Mouse (Mus musculus) spleen, adult 2 months (tissue): Measurements from ENCODE around the gene Rabggta. TPM values are rescaled to one million over a fixed set of nuclear protein-coding genes. Genes with fewer than 3 reads are reported as not detected.

ENCODE experiments used
- DNase-seq, 2 experiments: peaks; one replicate each; pipeline versions ENCODE4 v3.0.0 to v3.0.0-alpha.2; 2012 to 2021; ENCODE audit warnings: low spot score in 2 of 2, low read depth in 1 of 2
- H3K27ac ChIP-seq: fragments of 200-500 bp; 2 replicates; pipeline ENCODE4 v1.5.1; 2012; ENCODE audit warnings: low read length, inconsistent platforms; ENCODE audit not compliant: insufficient read depth
- H3K27me3 ChIP-seq: fragments of 200-500 bp; 2 replicates; pipeline ENCODE4 v1.6.1; 2012; ENCODE audit warnings: mild to moderate bottlenecking, moderate library complexity, low read length, inconsistent platforms; ENCODE audit not compliant: control insufficient read depth, insufficient read depth
- H3K36me3 ChIP-seq: fragments of 200-500 bp; 2 replicates; pipeline ENCODE4 v1.6.1; 2012; ENCODE audit warnings: mild to moderate bottlenecking, low read length, inconsistent platforms; ENCODE audit not compliant: control insufficient read depth, insufficient read depth
- H3K4me1 ChIP-seq: fragments of 200-500 bp; 2 replicates; pipeline ENCODE4 v1.6.1; 2011; ENCODE audit warnings: inconsistent platforms; ENCODE audit not compliant: control insufficient read depth, insufficient read depth, insufficient read length
- H3K4me3 ChIP-seq: fragments of 200-500 bp; 2 replicates; pipeline ENCODE4 v1.5.1; 2011; ENCODE audit warnings: mild to moderate bottlenecking, inconsistent platforms; ENCODE audit not compliant: insufficient read depth, insufficient read length; ENCODE audit errors: extremely low read depth
- CTCF ChIP-seq: fragments of 200-500 bp; IDR thresholded peaks from 2 replicates; pipeline ENCODE4 v1.5.1; 2011; ENCODE audit warnings: mild to moderate bottlenecking, inconsistent platforms; ENCODE audit not compliant: insufficient read depth, insufficient read length, insufficient replicate concordance; ENCODE audit errors: extremely low read depth
- POLR2A ChIP-seq: fragments of 200-500 bp; IDR thresholded peaks from 2 replicates; pipeline ENCODE4 v1.6.1; 2011; ENCODE audit warnings: low read depth, low read length, inconsistent platforms
- WGBS: fragments of 180-500 bp; shearing (Covaris S2); methylation state at CpG from one replicate; pipeline ENCODE4 v1.1.7; 2018; 5-methylcytosine and 5-hydroxymethylcytosine counted together
- polyA plus RNA-seq: library from polyadenylated mRNA; depleted of rRNA; stranded (reverse); fragments of >200 nt; gene quantifications from 2 replicates; pipeline ENCODE4 v1.2.3, GENCODE M21; 2012; rRNA removed

Gene Rabggta
- polyA plus RNA-seq, 1 experiment, result 47.3 TPM

DNA sequence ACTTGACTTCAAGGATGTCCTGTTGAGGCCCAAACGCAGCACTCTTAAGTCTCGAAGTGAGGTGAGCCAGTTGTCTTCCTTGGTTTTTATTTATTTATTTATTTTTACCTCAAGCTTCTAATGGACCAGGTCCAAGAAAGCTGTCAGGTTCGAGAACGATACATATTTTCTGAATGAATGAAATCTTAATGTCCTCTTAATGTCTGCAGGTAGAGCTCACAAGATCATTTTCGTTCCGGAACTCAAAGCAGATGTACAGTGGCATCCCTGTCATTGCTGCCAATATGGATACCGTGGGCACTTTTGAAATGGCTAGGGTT, 49.4 kb downstream of the Rabggta start:
- Histone ChIP-seq H3K36me3 (peaks cover 4% of the 10 kb centered on the region), H3K27ac (peak overlapping the region; percentile 64; the same call in 1 of the 2 replicates), H3K4me3 (peak overlapping the region; percentile 44; the same call in 1 of the 2 replicates), H3K27me3 (no peaks in the 10 kb centered on the region), H3K4me1 (peaks cover 7% of the 10 kb centered on the region; the same call in 1 of the 2 replicates)
- 58% methylated on average over 7 of the region's 7 CpGs for WGBS
- no peak for TF ChIP-seq CTCF
- no peak for TF ChIP-seq POLR2A
- no peak for DNase-seq

DNA sequence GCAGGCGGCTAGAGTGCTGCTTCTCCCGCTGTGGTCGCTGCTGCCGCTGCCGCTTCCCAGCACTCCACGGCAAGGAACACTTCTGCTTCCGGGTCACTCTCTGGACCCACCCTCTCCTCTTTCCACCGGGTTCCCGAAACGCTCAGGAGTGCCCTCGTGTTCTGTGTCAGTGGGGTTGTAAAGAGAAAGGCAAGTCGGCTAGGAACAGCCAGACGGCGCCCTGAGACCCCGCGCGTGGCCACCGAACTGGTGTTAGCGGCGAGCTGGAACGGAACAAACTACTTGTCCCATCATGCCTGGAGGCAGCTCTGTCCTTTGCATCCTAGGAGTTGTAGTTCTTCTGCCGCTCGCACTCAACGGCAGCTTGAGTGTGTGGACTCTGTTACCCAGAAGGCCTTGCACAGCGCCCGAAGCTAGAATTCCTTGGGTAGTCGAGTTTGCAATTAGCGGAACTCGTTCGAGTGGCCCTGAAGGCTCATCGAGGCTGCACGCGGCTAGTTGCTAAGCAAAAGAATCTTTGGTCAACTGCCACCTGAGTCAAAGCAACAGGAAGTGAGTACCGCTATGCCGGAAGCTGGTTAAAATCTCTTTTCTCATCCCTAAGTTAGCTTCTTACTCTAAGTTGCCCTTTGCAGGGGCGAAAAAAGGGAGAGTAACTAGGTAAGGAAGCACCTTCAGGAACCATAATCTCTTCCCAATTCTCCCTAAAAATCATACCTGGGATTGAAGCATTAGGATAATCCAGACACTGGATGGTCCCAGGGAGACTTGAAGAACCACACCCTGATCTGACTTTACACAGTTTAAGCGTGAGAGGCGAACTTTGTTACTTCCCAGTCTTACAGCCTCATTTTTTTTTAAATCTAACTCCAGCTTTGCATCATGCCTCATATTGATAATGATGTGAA, 50.0 kb downstream of the Rabggta start, which contains the start of the genes Gmpr2 and Nedd8:
TSS of gene Gmpr2 (plus strand) at position 109 of the 908 bp plus-strand sequence.
TSS of gene Nedd8 (minus strand) at position 292 of the 908 bp plus-strand sequence.
- H3K27me3 ChIP-seq, result no peaks in the 10 kb centered on the region
- peak within 1 kb of the TSS; percentile 97 for H3K27ac ChIP-seq
- DNase-seq, result peak; percentile 89 to 96
- H3K36me3 ChIP-seq, result peaks cover 4% of the 10 kb centered on the region
- no peak for TF ChIP-seq CTCF
- peak; percentile 53; the same call in 1 of the 2 replicates for TF ChIP-seq POLR2A
- WGBS, result under 1% methylated on average over 38 of the region's 38 CpGs
- H3K4me3 ChIP-seq, result peak within 1 kb of the TSS; percentile 86
- peaks cover 7% of the 10 kb centered on the region; the same call in 1 of the 2 replicates for H3K4me1 ChIP-seq

DNA sequence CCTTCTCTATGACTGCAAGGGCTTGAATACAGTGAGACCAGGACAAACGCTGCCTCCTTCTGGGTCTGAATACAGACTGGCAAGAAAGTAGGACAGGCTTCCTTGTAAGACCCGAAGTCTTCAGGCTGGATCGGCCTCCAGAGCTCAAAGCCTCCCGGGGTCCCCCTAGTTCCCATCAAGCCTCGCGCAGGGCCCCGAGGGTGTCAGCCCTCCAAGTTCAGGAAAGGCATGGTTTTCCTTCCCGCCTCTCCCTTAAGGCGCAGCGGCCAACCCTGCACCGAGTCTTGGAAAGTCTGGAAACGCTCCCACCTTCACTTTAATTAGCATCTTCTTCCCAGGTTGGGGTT, 50.6 kb downstream of the Rabggta start:
- DNase-seq, result no peak
- WGBS, result under 1% methylated on average over 12 of the region's 12 CpGs
- Histone ChIP-seq H3K27me3 (no peaks in the 10 kb centered on the region), H3K27ac (peak overlapping the region; percentile 97), H3K4me3 (peak overlapping the region; percentile 86), H3K36me3 (peaks cover 6% of the 10 kb centered on the region), H3K4me1 (peaks cover 7% of the 10 kb centered on the region; the same call in 1 of the 2 replicates)
- no peak for TF ChIP-seq POLR2A
- no peak for TF ChIP-seq CTCF

Other genes starting within 250 kb of the Rabggta start
- 18.5 and 21.0 TPM in 2 replicates for gene Dhrs4, start 243.5 kb downstream of the Rabggta start, polyA plus RNA-seq
- 4.5 and 4.8 TPM in 2 replicates for gene Carmil3, start 231.6 kb downstream of the Rabggta start, polyA plus RNA-seq
- 0.02 TPM in 1 of 2 replicates, not detected in the other for gene Cpne6, start 211.8 kb downstream of the Rabggta start, polyA plus RNA-seq
- gene Nrl, start 197.3 kb downstream of the Rabggta start, polyA plus RNA-seq, result 0.02 and 0.40 TPM in 2 replicates
- gene Pck2, start 182.0 kb downstream of the Rabggta start, polyA plus RNA-seq, result 47.9 and 53.3 TPM in 2 replicates
- gene Dcaf11, start 162.3 kb downstream of the Rabggta start, polyA plus RNA-seq, result 73.4 and 77.6 TPM in 2 replicates
- gene A730061H03Rik, start 161.9 kb downstream of the Rabggta start, polyA plus RNA-seq, result 5.6 and 6.3 TPM in 2 replicates
- 1.4 and 1.5 TPM in 2 replicates for gene Fitm1, start 146.6 kb downstream of the Rabggta start, polyA plus RNA-seq
- 101 and 118 TPM in 2 replicates for gene Psme1, start 144.1 kb downstream of the Rabggta start, polyA plus RNA-seq
- 14.5 and 15.0 TPM in 2 replicates for gene Emc9, start 137.0 kb downstream of the Rabggta start, polyA plus RNA-seq
- 60.4 and 67.7 TPM in 2 replicates for gene Psme2, start 131.2 kb downstream of the Rabggta start, polyA plus RNA-seq
- gene Rnf31, start 130.6 kb downstream of the Rabggta start, polyA plus RNA-seq, result 52.5 and 63.2 TPM in 2 replicates
- 101 and 154 TPM in 2 replicates for gene Irf9, start 118.7 kb downstream of the Rabggta start, polyA plus RNA-seq
- 0.92 and 2.4 TPM in 2 replicates for gene Rec8, start 104.2 kb downstream of the Rabggta start, polyA plus RNA-seq
- 56.7 and 62.4 TPM in 2 replicates for gene Ipo4, start 86.3 kb downstream of the Rabggta start, polyA plus RNA-seq
- 8.2 and 8.9 TPM in 2 replicates for gene Gm49378, start 84.4 kb downstream of the Rabggta start, polyA plus RNA-seq
- 44.6 and 45.1 TPM in 2 replicates for gene Tm9sf1, start 78.5 kb downstream of the Rabggta start, polyA plus RNA-seq
- 1.6 TPM in 2 replicates for gene Tssk4, start 72.1 kb downstream of the Rabggta start, polyA plus RNA-seq
- 19.7 and 19.9 TPM in 2 replicates for gene Mdp1, start 61.8 kb downstream of the Rabggta start, polyA plus RNA-seq
- gene Gmpr2, start 50.3 kb downstream of the Rabggta start, polyA plus RNA-seq, result 11.6 and 15.9 TPM in 2 replicates
- gene Nedd8, start 50.1 kb downstream of the Rabggta start, polyA plus RNA-seq, result 158 and 177 TPM in 2 replicates
- 19.0 and 20.8 TPM in 2 replicates for gene Tinf2, start 40.4 kb downstream of the Rabggta start, polyA plus RNA-seq
- gene Tgm1, start 8.3 kb downstream of the Rabggta start, polyA plus RNA-seq, result 23.3 and 33.9 TPM in 2 replicates
- gene Dhrs1, start 23.4 kb upstream of the Rabggta start, polyA plus RNA-seq, result 62.7 and 86.6 TPM in 2 replicates
- gene Nop9, start 23.4 kb upstream of the Rabggta start, polyA plus RNA-seq, result 15.1 and 17.2 TPM in 2 replicates
- 0.33 and 0.46 TPM in 2 replicates for gene Cideb, start 36.2 kb upstream of the Rabggta start, polyA plus RNA-seq
- gene Ltb4r2, start 39.2 kb upstream of the Rabggta start, polyA plus RNA-seq, result 0.83 and 2.1 TPM in 2 replicates
- 4.2 and 6.6 TPM in 2 replicates for gene Ltb4r1, start 43.7 kb upstream of the Rabggta start, polyA plus RNA-seq
- 16.3 and 17.3 TPM in 2 replicates for gene Adcy4, start 61.8 kb upstream of the Rabggta start, polyA plus RNA-seq
- gene Ripk3, start 66.6 kb upstream of the Rabggta start, polyA plus RNA-seq, result 38.8 and 48.4 TPM in 2 replicates
- 4.6 and 5.0 TPM in 2 replicates for gene Nfatc4, start 100.9 kb upstream of the Rabggta start, polyA plus RNA-seq
- gene Nynrin, start 131.7 kb upstream of the Rabggta start, polyA plus RNA-seq, result 2.5 and 3.0 TPM in 2 replicates
- gene Cbln3, start 162.1 kb upstream of the Rabggta start, polyA plus RNA-seq, result 0.07 and 0.13 TPM in 2 replicates
- 30.3 and 31.6 TPM in 2 replicates for gene Khnyn, start 162.7 kb upstream of the Rabggta start, polyA plus RNA-seq
- gene Sdr39u1, start 178.0 kb upstream of the Rabggta start, polyA plus RNA-seq, result 22.3 and 25.1 TPM in 2 replicates
- gene Cma1, start 222.4 kb upstream of the Rabggta start, polyA plus RNA-seq, result 1.0 and 1.4 TPM in 2 replicates
- not detected in 2 replicates for gene Cma2, start 228.7 kb upstream of the Rabggta start, polyA plus RNA-seq